Mouse (Mus musculus) bone marrow macrophage, adult 2 months (primary cell): ENCODE data around the gene Nol12.

Experiments
- CTCF ChIP-seq: IDR thresholded peaks from 2 replicates; pipeline ENCODE4 v1.5.1; 2012; ENCODE audit warnings: low read depth, mild to moderate bottlenecking, low read length, moderate library complexity
- POLR2A ChIP-seq: IDR thresholded peaks from 2 replicates; pipeline ENCODE4 v1.6.1; 2012; ENCODE audit warnings: mild to moderate bottlenecking, low read depth, low read length, borderline replicate concordance

DNA sequence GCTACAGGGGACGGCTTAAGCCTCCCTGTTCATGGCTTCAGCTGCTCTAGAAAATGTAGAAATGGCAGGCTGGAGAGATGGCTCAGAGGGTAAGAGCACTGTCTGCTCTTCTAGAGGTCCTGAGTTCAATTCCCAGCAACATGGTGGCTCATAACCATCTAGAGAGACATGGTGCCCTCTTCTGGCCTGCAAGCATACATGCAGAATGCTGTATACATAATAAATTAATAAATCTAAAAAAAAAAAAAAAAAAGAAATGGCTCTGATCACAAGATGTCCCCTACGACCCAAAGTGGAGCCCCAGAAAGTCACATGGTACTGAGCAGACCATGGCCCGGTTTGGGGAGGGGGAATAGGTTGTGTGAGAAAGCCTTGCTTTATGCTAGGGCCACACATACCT, 20.9 kb downstream of the Nol12 start:
- TF ChIP-seq POLR2A (no peak), CTCF (no peak)
